Mouse (Mus musculus): ENCODE measurements around the gene Cd300a. TPM values are rescaled to one million over a fixed set of nuclear protein-coding genes. Genes with fewer than 3 reads are reported as not detected.

Cd300a gene
- polyA plus RNA-seq, 1 experiment from 2014 or later = 1.3 TPM

GRCm38 (mm10) chr11:114933591-114933990 lies 43.8 kb downstream of the Cd300a start:
- WGBS = 81% methylated on average over 4 of the region's 4 CpGs
- no peaks in the 10 kb centered on the region for H3K27me3 ChIP-seq (ENCODE audit: poor library complexity, severe bottlenecking)
- no peak for DNase-seq (ENCODE audit: extremely low spot score, low spot score)
- H3K9me3 ChIP-seq = no peaks in the 10 kb centered on the region
- H3K27ac ChIP-seq = no peak overlapping the region
- H3K36me3 ChIP-seq (replicated peaks) = no peaks in the 10 kb centered on the region
- no peak overlapping the region for H3K4me3 ChIP-seq
- no peaks in the 10 kb centered on the region for H3K4me1 ChIP-seq

- no peak within 1 kb of the TSS for H3K27ac ChIP-seq
- DNase-seq (ENCODE audit: extremely low spot score, low spot score) = no peak
- no peak within 1 kb of the TSS for H3K4me3 ChIP-seq
- H3K36me3 ChIP-seq (replicated peaks) = no peaks in the 10 kb centered on the region
- 68% methylated on average over 6 of the region's 6 CpGs for WGBS
- H3K9me3 ChIP-seq = no peaks in the 10 kb centered on the region
- H3K27me3 ChIP-seq (ENCODE audit: poor library complexity, severe bottlenecking) = no peaks in the 10 kb centered on the region
- H3K4me1 ChIP-seq = no peaks in the 10 kb centered on the region
These were observed 44.3 kb downstream of the Cd300a start, which contains the start of gene Cd300lb for GRCm38 (mm10) chr11:114934144-114934543. Gene Cd300lb, minus strand, starts transcription at chr11:114934386.

Other genes with a start within 250 kb of the Cd300a start
- gene Rpl38, start 221.5 kb upstream of the Cd300a start, polyA plus RNA-seq (2016; fragmentation: Nextera tagmentation; extraction: Ambion mirVana) = 1,134 and 1,162 TPM in 2 replicates
- gene Ttyh2, start 214.6 kb upstream of the Cd300a start, polyA plus RNA-seq (2016; fragmentation: Nextera tagmentation; extraction: Ambion mirVana) = 8.6 and 9.5 TPM in 2 replicates
- gene Dnaic2, start 162.6 kb upstream of the Cd300a start, polyA plus RNA-seq (2016; fragmentation: Nextera tagmentation; extraction: Ambion mirVana) = 0.77 and 1.0 TPM in 2 replicates
- 0.33 and 0.71 TPM in 2 replicates for gene Kif19a, start 124.7 kb upstream of the Cd300a start, polyA plus RNA-seq (2016; fragmentation: Nextera tagmentation; extraction: Ambion mirVana)
- 20.7 and 20.8 TPM in 2 replicates for gene Btbd17, start 94.1 kb upstream of the Cd300a start, polyA plus RNA-seq (2016; fragmentation: Nextera tagmentation; extraction: Ambion mirVana)
- gene Gpr142, start 91.1 kb upstream of the Cd300a start, polyA plus RNA-seq (2016; fragmentation: Nextera tagmentation; extraction: Ambion mirVana) = 0.21 TPM in 1 of 2 replicates, not detected in the other
- gene Gprc5c, start 38.9 kb upstream of the Cd300a start, polyA plus RNA-seq (2016; fragmentation: Nextera tagmentation; extraction: Ambion mirVana) = 31.7 and 32.3 TPM in 2 replicates
- not detected in 2 replicates for gene Cd300lb, start 44.3 kb downstream of the Cd300a start, polyA plus RNA-seq (2016; fragmentation: Nextera tagmentation; extraction: Ambion mirVana)
- gene Cd300c, start 79.1 kb downstream of the Cd300a start, polyA plus RNA-seq (2016; fragmentation: Nextera tagmentation; extraction: Ambion mirVana) = not detected in 2 replicates
- 0.17 TPM in 1 of 2 replicates, not detected in the other for gene Cd300ld, start 99.9 kb downstream of the Cd300a start, polyA plus RNA-seq (2016; fragmentation: Nextera tagmentation; extraction: Ambion mirVana)
- gene Cd300c2, start 111.8 kb downstream of the Cd300a start, polyA plus RNA-seq (2016; fragmentation: Nextera tagmentation; extraction: Ambion mirVana) = 0.20 and 0.41 TPM in 2 replicates
- not detected in 2 replicates for gene Cd300ld2, start 126.2 kb downstream of the Cd300a start, polyA plus RNA-seq (2016; fragmentation: Nextera tagmentation; extraction: Ambion mirVana)
- gene Cd300ld4, start 137.0 kb downstream of the Cd300a start, polyA plus RNA-seq (2016; fragmentation: Nextera tagmentation; extraction: Ambion mirVana) = not detected in 2 replicates
- not detected in 2 replicates for gene Cd300ld5, start 147.7 kb downstream of the Cd300a start, polyA plus RNA-seq (2016; fragmentation: Nextera tagmentation; extraction: Ambion mirVana)
- gene Cd300ld3, start 158.4 kb downstream of the Cd300a start, polyA plus RNA-seq (2016; fragmentation: Nextera tagmentation; extraction: Ambion mirVana) = not detected in 2 replicates
- gene Cd300e, start 172.1 kb downstream of the Cd300a start, polyA plus RNA-seq (2016; fragmentation: Nextera tagmentation; extraction: Ambion mirVana) = not detected in 2 replicates
- 0.76 and 0.90 TPM in 2 replicates for gene Rab37, start 201.4 kb downstream of the Cd300a start, polyA plus RNA-seq (2016; fragmentation: Nextera tagmentation; extraction: Ambion mirVana)
- gene Cd300lf, start 244.0 kb downstream of the Cd300a start, polyA plus RNA-seq (2016; fragmentation: Nextera tagmentation; extraction: Ambion mirVana) = 0.09 and 0.10 TPM in 2 replicates